Mouse (Mus musculus) forebrain, embryonic 16.5 days (tissue): ENCODE measurements around the gene Zc3h7b. TPM values are rescaled to one million over a fixed set of nuclear protein-coding genes. Genes with fewer than 3 reads are reported as not detected.
A peak's percentile ranks its signal among the peaks of the same experiment; 100 is the strongest.
"Not testable (repeated sequence)": the region's sequence is repeated elsewhere in the genome, so short reads cannot be mapped to it uniquely, and the experiment has no call there.

ENCODE experiments used
- ATAC-seq: fragments of 200-750 bp; cut with Nextera tagmentation; 2 replicates; pipeline ENCODE4 v1.8.0; 2017; ENCODE audit warnings: mild to moderate bottlenecking, moderate library complexity
- H3K27ac ChIP-seq: fragments of 300-500 bp; sonication (generic); 2 replicates; pipeline ENCODE4 v1.5.1; 2014; ENCODE audit warnings: low read length, control low read depth
- H3K27me3 ChIP-seq: fragments of 300-500 bp; sonication (generic); replicated peaks from 2 replicates; pipeline ENCODE4 v1.6.1; 2014; ENCODE audit warnings: low read length; ENCODE audit not compliant: control insufficient read depth, insufficient read depth
- H3K36me3 ChIP-seq: fragments of 300-500 bp; sonication (generic); 2 replicates; pipeline ENCODE4 v1.6.1; 2014; ENCODE audit not compliant: control insufficient read depth, insufficient read depth
- H3K4me1 ChIP-seq: fragments of 300-500 bp; sonication (generic); replicated peaks from 2 replicates; pipeline ENCODE4 v1.6.1; 2014; ENCODE audit warnings: low read length; ENCODE audit not compliant: control insufficient read depth, insufficient read depth
- H3K4me2 ChIP-seq: fragments of 300-500 bp; sonication (generic); 2 replicates; pipeline ENCODE4 v1.6.1; 2014; ENCODE audit warnings: mild to moderate bottlenecking, low read length, control low read depth
- H3K4me3 ChIP-seq: fragments of 300-500 bp; sonication (generic); replicated peaks from 2 replicates; pipeline ENCODE4 v1.5.1; 2014; ENCODE audit warnings: mild to moderate bottlenecking, low read length, control low read depth
- H3K9ac ChIP-seq: fragments of 300-500 bp; sonication (generic); replicated peaks from 2 replicates; pipeline ENCODE4 v1.6.1; 2014; ENCODE audit warnings: low read depth, low read length, control low read depth
- H3K9me3 ChIP-seq: fragments of 300-500 bp; sonication (generic); 2 replicates; pipeline ENCODE4 v1.6.1; 2016; ENCODE audit warnings: low read length; ENCODE audit not compliant: control insufficient read depth
- WGBS: fragments of 180-500 bp; shearing (Covaris S2); extraction: QIAGEN DNeasy Blood & Tissue Kit; methylation state at CpG from one replicate; pipeline ENCODE4 v1.1.7; 2014; 5-methylcytosine and 5-hydroxymethylcytosine counted together
- polyA plus RNA-seq: library from polyadenylated mRNA; unstranded; fragments of >200 nt; fragmentation: Nextera tagmentation; extraction: Ambion mirVana; gene quantifications from 2 replicates; pipeline ENCODE4 v1.2.1, GENCODE M21; 2015

Zc3h7b gene
- polyA plus RNA-seq, 1 experiment from 2014 or later: 59.1 TPM

GRCm38 (mm10) chr15:81729241-81729791 is 15.5 kb upstream of the Zc3h7b start:
- Histone ChIP-seq H3K27me3 (no peaks in the 10 kb centered on the region), H3K9ac (peak overlapping the region; percentile 85), H3K4me1 (peaks cover 24% of the 10 kb centered on the region), H3K4me2 (peak overlapping the region; percentile 93), H3K4me3 (peak overlapping the region; percentile 95), H3K27ac (peak overlapping the region; percentile 71), H3K9me3 (no peaks in the 10 kb centered on the region), H3K36me3 (no peaks in the 10 kb centered on the region)
- WGBS: under 1% methylated on average over 49 of the region's 49 CpGs
- no peak; the same call in 1 of the 2 replicates for ATAC-seq

- peak overlapping the region; percentile 85 for H3K9ac ChIP-seq
- peak overlapping the region; percentile 95 for H3K4me3 ChIP-seq
- no peaks in the 10 kb centered on the region for H3K9me3 ChIP-seq
- H3K4me2 ChIP-seq: peak overlapping the region; percentile 93
- no peaks in the 10 kb centered on the region for H3K27me3 ChIP-seq
- H3K36me3 ChIP-seq: no peaks in the 10 kb centered on the region
- WGBS: 6% methylated on average over 41 of the region's 41 CpGs
- peaks cover 24% of the 10 kb centered on the region for H3K4me1 ChIP-seq
- H3K27ac ChIP-seq: peak overlapping the region; percentile 71
- ATAC-seq: peak; percentile 100
These were observed 14.8 kb upstream of the Zc3h7b start for GRCm38 (mm10) chr15:81729792-81730635.

GRCm38 (mm10) chr15:81735075-81735474 is 9.8 kb upstream of the Zc3h7b start:
- H3K9me3 ChIP-seq: no peaks in the 10 kb centered on the region
- no peak overlapping the region for H3K9ac ChIP-seq
- H3K36me3 ChIP-seq: no peaks in the 10 kb centered on the region
- no peak for ATAC-seq
- 55% methylated on average over 3 of the region's 3 CpGs for WGBS
- no peaks in the 10 kb centered on the region; the same call in 1 of the 2 replicates for H3K4me1 ChIP-seq
- H3K27ac ChIP-seq: no peak overlapping the region
- H3K27me3 ChIP-seq: no peaks in the 10 kb centered on the region
- H3K4me3 ChIP-seq: no peak overlapping the region
- no peak overlapping the region for H3K4me2 ChIP-seq

DNA sequence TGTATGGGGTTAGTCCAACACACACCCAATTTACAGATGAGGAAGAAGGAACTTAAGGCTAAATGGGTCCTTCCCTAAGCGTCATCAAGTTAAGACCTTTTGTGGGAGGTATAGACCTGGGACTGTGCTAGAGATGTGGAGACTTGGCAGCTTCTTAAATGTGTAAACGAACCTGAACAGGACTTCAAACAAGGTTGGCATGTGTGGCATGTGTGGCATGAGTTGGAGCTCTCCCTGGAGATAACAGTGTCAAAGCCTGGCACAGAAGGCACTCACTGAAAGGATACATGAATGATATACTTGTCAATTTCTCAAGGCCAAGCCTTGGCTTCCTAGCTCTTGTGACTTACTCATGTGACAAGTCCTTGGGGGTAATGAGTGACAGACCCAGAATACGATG is 5.6 kb upstream of the Zc3h7b start:
- H3K36me3 ChIP-seq: no peaks in the 10 kb centered on the region

DNA sequence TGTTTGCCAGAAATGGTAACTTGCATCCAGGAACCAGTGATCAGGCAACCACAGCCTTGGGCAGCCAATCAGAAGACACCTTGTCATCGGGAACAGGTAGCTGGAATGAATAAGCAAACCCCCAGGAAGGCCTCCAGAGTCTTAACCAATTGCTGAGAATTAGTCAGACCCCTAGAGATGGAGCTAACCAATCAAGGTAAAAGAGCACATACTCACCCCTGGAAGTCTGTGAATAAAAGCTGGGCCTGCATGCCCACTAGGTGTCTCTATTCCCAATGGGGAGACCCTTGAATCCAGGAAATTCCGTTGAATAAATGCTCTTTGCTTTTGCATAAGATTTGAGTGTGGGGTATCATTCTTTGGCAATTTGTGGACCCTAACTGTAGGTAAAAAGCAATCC is 4.9 kb upstream of the Zc3h7b start:
- H3K9ac ChIP-seq: no peak overlapping the region
- no peaks in the 10 kb centered on the region for H3K27me3 ChIP-seq
- peaks cover 5% of the 10 kb centered on the region for H3K4me1 ChIP-seq
- H3K27ac ChIP-seq: no peak overlapping the region
- no peak overlapping the region for H3K4me2 ChIP-seq
- H3K36me3 ChIP-seq: no peaks in the 10 kb centered on the region
- no peak for ATAC-seq
- H3K9me3 ChIP-seq: no peaks in the 10 kb centered on the region
- H3K4me3 ChIP-seq: no peak overlapping the region
- 8% methylated on average over 2 of the region's 2 CpGs for WGBS

More for the DNA sequence above, 5.6 kb upstream of the Zc3h7b start:
- H3K4me3 ChIP-seq: no peak overlapping the region
- H3K27ac ChIP-seq: no peak overlapping the region
- H3K4me1 ChIP-seq: peaks cover 3% of the 10 kb centered on the region
- ATAC-seq: no peak
- H3K27me3 ChIP-seq: no peaks in the 10 kb centered on the region
- no peaks in the 10 kb centered on the region for H3K9me3 ChIP-seq
- H3K9ac ChIP-seq: no peak overlapping the region
- 75% methylated on average over 3 of the region's 3 CpGs for WGBS
- no peak overlapping the region for H3K4me2 ChIP-seq

DNA sequence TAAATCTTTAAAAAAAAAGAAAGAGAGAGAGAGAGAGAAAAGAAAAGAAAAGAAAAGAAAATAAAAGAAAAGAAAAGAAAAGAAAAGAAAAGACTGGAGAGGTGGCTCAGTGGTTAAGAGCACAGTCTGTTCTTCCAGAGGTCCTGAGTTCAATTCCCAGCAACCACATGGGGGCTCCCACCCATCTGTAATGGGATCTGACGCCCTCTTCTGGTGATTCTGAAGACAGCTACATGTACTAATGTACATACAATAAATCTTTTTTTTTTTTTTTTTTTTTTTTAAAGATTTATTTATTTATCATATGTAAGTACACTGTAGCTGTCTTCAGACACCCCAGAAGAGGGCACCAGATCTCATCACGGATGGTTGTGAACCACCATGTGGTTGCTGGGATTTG is 2.5 kb upstream of the Zc3h7b start:
- not testable (repeated sequence) for H3K27me3 ChIP-seq, ATAC-seq, H3K36me3 ChIP-seq, H3K27ac ChIP-seq, H3K4me3 ChIP-seq, H3K4me2 ChIP-seq, H3K9me3 ChIP-seq, H3K9ac ChIP-seq
- peaks cover 15% of the 10 kb centered on the region for H3K4me1 ChIP-seq
- 11% methylated on average over 1 of the region's 2 CpGs for WGBS

DNA sequence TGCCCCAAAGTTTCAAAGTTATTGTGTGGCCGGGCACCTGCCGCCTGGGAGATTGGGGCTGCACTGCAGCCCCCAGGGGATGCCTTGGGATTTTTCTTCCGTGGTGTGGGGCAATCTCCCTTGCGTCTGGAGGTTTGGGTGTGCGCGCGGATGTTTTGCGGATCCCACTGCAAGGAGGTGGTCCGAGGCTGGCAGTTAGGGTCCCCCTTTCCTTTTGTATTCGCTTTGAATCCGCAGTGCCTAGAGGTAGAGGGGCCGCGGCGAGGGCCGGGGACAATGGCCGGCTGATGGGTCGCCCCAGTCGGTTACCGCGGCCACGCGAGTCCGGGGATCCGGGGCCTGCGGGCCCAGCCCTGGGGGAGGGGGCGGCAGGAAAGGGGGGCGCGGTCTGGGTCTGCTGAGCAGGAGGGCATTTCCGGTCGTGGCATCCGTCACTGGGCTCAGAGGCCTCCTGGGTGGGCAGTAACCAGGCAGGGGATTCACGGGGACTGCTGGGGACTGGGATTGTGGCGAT is 801 bp downstream of the Zc3h7b start:
- Histone ChIP-seq H3K9ac (peak overlapping the region; percentile 97), H3K27ac (peak overlapping the region; percentile 89), H3K9me3 (no peaks in the 10 kb centered on the region), H3K4me2 (peak overlapping the region; percentile 62), H3K4me3 (peak overlapping the region; percentile 85), H3K36me3 (no peaks in the 10 kb centered on the region), H3K4me1 (peaks cover 15% of the 10 kb centered on the region), H3K27me3 (no peaks in the 10 kb centered on the region)
- peak; percentile 81 for ATAC-seq
- 0% methylated on average over 33 of the region's 33 CpGs for WGBS

DNA sequence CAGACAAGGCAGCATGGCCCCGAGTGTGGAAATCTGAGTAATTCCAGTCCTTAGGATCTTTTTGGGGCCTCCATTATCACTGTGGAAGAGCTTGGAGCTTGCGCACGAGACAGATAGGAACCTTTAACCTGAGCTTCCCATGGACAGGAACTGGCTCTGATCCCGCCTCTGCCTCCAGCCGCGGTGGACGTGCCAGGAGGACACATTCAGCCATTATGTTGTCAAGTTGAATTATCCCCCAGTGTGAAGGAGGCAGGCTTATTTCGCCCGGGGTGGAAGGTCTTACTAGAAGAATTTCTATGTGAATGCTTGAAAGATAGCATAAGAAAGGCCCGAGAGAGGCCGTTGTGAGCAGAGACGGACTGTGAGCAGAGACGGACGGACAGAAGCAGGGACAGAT is 4.9 kb downstream of the Zc3h7b start:
- H3K4me3 ChIP-seq: no peak overlapping the region
- peaks cover 10% of the 10 kb centered on the region for H3K4me1 ChIP-seq
- no peak overlapping the region for H3K4me2 ChIP-seq
- no peaks in the 10 kb centered on the region for H3K9me3 ChIP-seq
- no peak for ATAC-seq
- 75% methylated on average over 14 of the region's 14 CpGs for WGBS
- no peaks in the 10 kb centered on the region for H3K36me3 ChIP-seq
- H3K27ac ChIP-seq: no peak overlapping the region
- H3K27me3 ChIP-seq: no peaks in the 10 kb centered on the region
- no peak overlapping the region for H3K9ac ChIP-seq

DNA sequence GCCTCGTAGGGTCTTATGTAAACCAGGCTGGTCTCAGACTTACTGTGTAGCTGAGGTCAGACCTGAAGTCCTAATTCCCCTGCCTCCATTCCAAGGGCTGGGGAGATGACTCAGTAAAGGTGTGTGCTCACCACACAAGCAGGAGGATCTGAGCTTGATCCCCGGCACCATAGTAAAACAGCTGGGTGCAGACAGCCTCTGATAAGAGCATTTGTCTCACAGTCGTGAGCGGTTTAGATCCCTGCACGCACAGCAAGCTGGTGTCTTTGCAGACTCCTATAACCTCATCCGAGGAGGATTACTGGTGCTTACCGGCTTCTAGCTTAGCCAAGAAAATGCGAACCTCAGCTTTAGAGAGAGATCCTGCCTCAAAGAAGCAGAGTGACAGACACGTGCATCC is 8.8 kb downstream of the Zc3h7b start:
- no peaks in the 10 kb centered on the region for H3K27me3 ChIP-seq
- H3K4me1 ChIP-seq: no peaks in the 10 kb centered on the region; the same call in 1 of the 2 replicates
- no peaks in the 10 kb centered on the region for H3K9me3 ChIP-seq
- 97% methylated on average over 9 of the region's 9 CpGs for WGBS
- no peak overlapping the region for H3K4me3 ChIP-seq
- H3K27ac ChIP-seq: no peak overlapping the region
- no peaks in the 10 kb centered on the region for H3K36me3 ChIP-seq
- no peak overlapping the region for H3K4me2 ChIP-seq
- ATAC-seq: no peak
- no peak overlapping the region for H3K9ac ChIP-seq
